Mouse (Mus musculus) cortical plate, adult 2 months (tissue): Measurements from ENCODE around the gene H2-M10.2.

Experiments
- CTCF ChIP-seq: fragments of 200-500 bp; IDR thresholded peaks from 2 replicates; pipeline ENCODE4 v1.5.1; 2011; ENCODE audit warnings: mild to moderate bottlenecking, control low read depth, low read length; ENCODE audit not compliant: insufficient read depth; ENCODE audit errors: extremely low read depth
- POLR2A ChIP-seq: fragments of 200-500 bp; IDR thresholded peaks from 2 replicates; pipeline ENCODE4 v1.6.1; 2011; ENCODE audit warnings: mild to moderate bottlenecking, low read length, control low read depth; ENCODE audit not compliant: insufficient read depth; ENCODE audit errors: extremely low read depth

GRCm38 (mm10) chr17:36272643-36273366 is 13.5 kb downstream of the H2-M10.2 start:
- TF ChIP-seq CTCF (no peak), POLR2A (no peak)
